Mouse (Mus musculus) liver, adult 2 months (tissue): ENCODE data around the gene Dpp7. TPM values are rescaled to one million over a fixed set of nuclear protein-coding genes. Genes with fewer than 3 reads are reported as not detected.
A peak's percentile ranks its signal among the peaks of the same experiment; 100 is the strongest.

ENCODE experiments used
- DNase-seq: peaks from one replicate; pipeline ENCODE4 v3.0.0-alpha.2; 2011; ENCODE audit warnings: low read depth, low spot score; ENCODE audit errors: extremely low read depth
- H3K27ac ChIP-seq: fragments of 200-500 bp; replicated peaks from 2 replicates; pipeline ENCODE4 v1.5.1; 2012; ENCODE audit warnings: low read depth, mild to moderate bottlenecking, control low read depth, inconsistent platforms, low read length; ENCODE audit not compliant: insufficient read depth
- H3K27me3 ChIP-seq: fragments of 200-500 bp; 2 replicates; pipeline ENCODE4 v1.6.1; 2012; ENCODE audit warnings: mild to moderate bottlenecking, moderate library complexity, low read length, inconsistent platforms; ENCODE audit not compliant: control insufficient read depth, insufficient read depth
- H3K36me3 ChIP-seq: fragments of 200-500 bp; 2 replicates; pipeline ENCODE4 v1.6.1; 2012; ENCODE audit warnings: low read length, inconsistent platforms; ENCODE audit not compliant: control insufficient read depth, insufficient read depth
- H3K4me1 ChIP-seq: fragments of 200-500 bp; 2 replicates; pipeline ENCODE4 v1.6.1; 2011; ENCODE audit warnings: low read length; ENCODE audit not compliant: control insufficient read depth, insufficient read depth
- H3K4me3 ChIP-seq: fragments of 200-500 bp; 2 replicates; pipeline ENCODE4 v1.5.1; 2011; ENCODE audit warnings: low read depth, mild to moderate bottlenecking, control low read depth, low read length, moderate library complexity; ENCODE audit not compliant: insufficient read depth
- H3K79me2 ChIP-seq: fragments of 200-500 bp; 2 replicates; pipeline ENCODE4 v1.6.1; 2012; ENCODE audit warnings: inconsistent platforms, mild to moderate bottlenecking, low read length, moderate library complexity; ENCODE audit not compliant: control insufficient read depth, insufficient read depth
- H3K9ac ChIP-seq: fragments of 200-500 bp; 2 replicates; pipeline ENCODE4 v1.6.1; 2012; ENCODE audit warnings: low read depth, mild to moderate bottlenecking, control low read depth, inconsistent platforms, low read length
- CTCF ChIP-seq: fragments of 200-500 bp; IDR thresholded peaks from 2 replicates; pipeline ENCODE4 v1.5.1; 2011; ENCODE audit warnings: low read depth, low read length, control low read depth
- POLR2A ChIP-seq: fragments of 200-500 bp; IDR thresholded peaks from 2 replicates; pipeline ENCODE4 v1.6.1; 2011; ENCODE audit warnings: low read length, control low read depth; ENCODE audit not compliant: insufficient read depth; ENCODE audit errors: extremely low read depth
- WGBS: fragments of 180-500 bp; shearing (Covaris S2); methylation state at CpG from one replicate; pipeline ENCODE4 v1.1.7; 2018; 5-methylcytosine and 5-hydroxymethylcytosine counted together
- polyA plus RNA-seq: library from polyadenylated mRNA; depleted of rRNA; stranded (reverse); fragments of >200 nt; gene quantifications from 2 replicates; pipeline ENCODE4 v1.2.3, GENCODE M21; 2012
- total RNA-seq: library from RNA; depleted of rRNA; stranded (reverse); fragments of >200 nt; gene quantifications from 2 replicates; pipeline ENCODE4 v1.2.3, GENCODE M21; 2014

Gene Dpp7
- total and polyA plus RNA-seq, 2 experiments, result 26.9 to 45.1 TPM

DNA sequence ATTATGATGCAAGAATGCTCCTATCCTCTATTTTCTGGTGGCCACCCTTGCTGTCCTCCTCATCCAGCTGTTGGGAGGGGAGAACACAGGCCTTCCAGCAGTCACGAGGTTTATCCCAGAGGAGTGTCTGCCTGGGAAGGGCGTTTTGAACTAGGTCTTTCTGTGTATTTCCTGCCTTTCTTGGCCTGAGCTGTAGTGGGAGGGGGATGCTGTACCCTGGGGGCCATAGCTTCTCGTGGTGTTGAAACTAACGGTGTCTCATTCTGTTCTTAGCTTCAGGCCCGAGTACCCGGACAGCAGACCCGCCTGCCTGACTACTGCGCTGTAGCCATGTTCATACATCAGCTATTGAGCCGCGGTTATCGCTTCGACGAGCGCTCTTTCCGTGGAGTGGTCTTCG is 44.1 kb upstream of the Dpp7 start:
- Histone ChIP-seq H3K79me2 (no peaks in the 10 kb centered on the region), H3K4me1 (peaks cover 3% of the 10 kb centered on the region; the same call in 1 of the 2 replicates), H3K9ac (no peak overlapping the region), H3K36me3 (no peaks in the 10 kb centered on the region), H3K27ac (no peak overlapping the region), H3K27me3 (peaks cover 6% of the 10 kb centered on the region), H3K4me3 (no peak overlapping the region)
- WGBS, result 29% methylated on average over 16 of the region's 16 CpGs
- no peak for DNase-seq
- TF ChIP-seq POLR2A (no peak), CTCF (no peak)

GRCm38 (mm10) chr2:25399051-25399450 is 42.9 kb upstream of the Dpp7 start, which contains the start of gene Npdc1:
Gene Npdc1 (plus strand): TSS chr2:25399351.
- peaks cover 6% of the 10 kb centered on the region for H3K27me3 ChIP-seq
- WGBS, result 72% methylated on average over 8 of the region's 8 CpGs

DNA sequence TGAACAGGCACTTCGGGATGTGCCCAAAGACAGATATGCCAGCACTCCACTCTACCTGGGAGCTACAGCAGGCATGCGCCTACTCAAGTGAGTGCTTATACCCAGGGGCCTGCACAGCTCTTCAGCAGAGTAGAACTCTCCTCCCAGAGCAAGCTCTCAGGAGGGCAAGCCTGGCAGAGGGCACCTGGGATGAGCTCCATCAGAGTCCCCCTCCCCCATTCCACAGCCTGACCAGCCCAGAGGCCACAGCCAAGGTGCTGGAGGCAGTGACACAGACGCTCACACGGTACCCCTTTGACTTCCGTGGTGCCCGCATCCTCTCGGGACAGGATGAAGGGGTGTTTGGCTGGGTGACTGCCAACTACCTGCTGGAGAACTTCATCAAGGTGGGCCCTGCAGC is 41.9 kb upstream of the Dpp7 start:
- H3K4me1 ChIP-seq, result peaks cover 3% of the 10 kb centered on the region; the same call in 1 of the 2 replicates
- H3K4me3 ChIP-seq, result no peak overlapping the region
- no peak overlapping the region for H3K9ac ChIP-seq
- 89% methylated on average over 7 of the region's 7 CpGs for WGBS
- no peak for DNase-seq
- TF ChIP-seq CTCF (no peak), POLR2A (no peak)
- no peak overlapping the region for H3K27ac ChIP-seq
- no peaks in the 10 kb centered on the region for H3K79me2 ChIP-seq
- H3K27me3 ChIP-seq, result peaks cover 3% of the 10 kb centered on the region
- H3K36me3 ChIP-seq, result no peaks in the 10 kb centered on the region

More at GRCm38 (mm10) chr2:25399051-25399450, 42.9 kb upstream of the Dpp7 start, which contains the start of gene Npdc1:
- H3K27ac ChIP-seq, result no peak within 1 kb of the TSS
- DNase-seq, result no peak
- H3K4me1 ChIP-seq, result peaks cover 3% of the 10 kb centered on the region; the same call in 1 of the 2 replicates
- no peaks in the 10 kb centered on the region for H3K79me2 ChIP-seq
- H3K9ac ChIP-seq, result no peak within 1 kb of the TSS
- H3K36me3 ChIP-seq, result no peaks in the 10 kb centered on the region
- H3K4me3 ChIP-seq, result no peak within 1 kb of the TSS
- no peak for TF ChIP-seq CTCF
- no peak for TF ChIP-seq POLR2A

GRCm38 (mm10) chr2:25397010-25397409 is 40.9 kb upstream of the Dpp7 start:
- Histone ChIP-seq H3K4me1 (peaks cover 3% of the 10 kb centered on the region; the same call in 1 of the 2 replicates), H3K36me3 (no peaks in the 10 kb centered on the region), H3K27ac (no peak overlapping the region), H3K4me3 (no peak overlapping the region), H3K27me3 (no peaks in the 10 kb centered on the region), H3K79me2 (no peaks in the 10 kb centered on the region), H3K9ac (no peak overlapping the region)
- TF ChIP-seq POLR2A (no peak), CTCF (no peak)
- 82% methylated on average over 1 of the region's 1 CpGs for WGBS
- DNase-seq, result no peak

- WGBS, result 80% methylated on average over 3 of the region's 3 CpGs
- H3K36me3 ChIP-seq, result no peaks in the 10 kb centered on the region
- no peak overlapping the region for H3K27ac ChIP-seq
- no peaks in the 10 kb centered on the region for H3K79me2 ChIP-seq
- peaks cover 3% of the 10 kb centered on the region; the same call in 1 of the 2 replicates for H3K4me1 ChIP-seq
- TF ChIP-seq POLR2A (no peak), CTCF (no peak)
- no peak for DNase-seq
- no peaks in the 10 kb centered on the region for H3K27me3 ChIP-seq
- no peak overlapping the region for H3K4me3 ChIP-seq
- H3K9ac ChIP-seq, result no peak overlapping the region
Observed at GRCm38 (mm10) chr2:25396597-25396983, 40.4 kb upstream of the Dpp7 start.

GRCm38 (mm10) chr2:25395721-25396596 is 39.8 kb upstream of the Dpp7 start, which contains the start of gene Entpd2:
Gene Entpd2 (plus strand): TSS chr2:25395874.
- Histone ChIP-seq H3K36me3 (no peaks in the 10 kb centered on the region), H3K4me1 (peaks cover 3% of the 10 kb centered on the region; the same call in 1 of the 2 replicates), H3K4me3 (peak within 1 kb of the TSS; percentile 76), H3K27ac (no peak within 1 kb of the TSS), H3K27me3 (no peaks in the 10 kb centered on the region), H3K9ac (peak within 1 kb of the TSS; percentile 85), H3K79me2 (no peaks in the 10 kb centered on the region)
- TF ChIP-seq POLR2A (0 out of 2 replicates have a peak, but pooled peaks have one; percentile 26), CTCF (peak; percentile 43)
- peak; percentile 40 for DNase-seq
- 3% methylated on average over 57 of the region's 57 CpGs for WGBS
